Mouse (Mus musculus) cerebellum, adult 18-20 months (tissue): ENCODE measurements at regions not wholly inside any gene's neighbourhood (a gene's known extent, or its start where the extent isn't known, plus 50 kb on each side); places are given as distances from the start of the nearest gene placed in this dataset.

Experiments used
- DNase-seq, 2 experiments: peaks; one replicate each; pipeline ENCODE4 v3.0.0; 2021

DNA sequence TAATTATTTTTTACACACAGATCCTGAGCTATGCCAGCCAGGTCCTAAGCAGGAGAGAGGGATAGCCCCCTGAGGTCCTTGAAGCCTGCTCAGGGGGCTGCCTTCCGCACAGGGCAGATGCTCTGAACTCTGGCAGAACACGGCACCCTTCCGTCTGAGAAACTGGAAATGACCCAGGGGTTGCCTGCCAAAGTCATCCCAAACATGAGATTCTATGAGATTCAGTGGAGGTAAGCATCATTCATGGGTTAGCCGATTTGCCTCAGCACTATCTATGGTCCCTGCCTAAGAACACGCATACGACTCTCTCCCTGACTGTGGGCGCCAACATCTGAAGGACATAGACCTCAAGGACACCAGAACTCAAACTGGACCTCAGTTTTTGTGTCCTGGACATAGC lies 152.8 kb downstream of the Bcl11b start:
- no peak for DNase-seq

DNA sequence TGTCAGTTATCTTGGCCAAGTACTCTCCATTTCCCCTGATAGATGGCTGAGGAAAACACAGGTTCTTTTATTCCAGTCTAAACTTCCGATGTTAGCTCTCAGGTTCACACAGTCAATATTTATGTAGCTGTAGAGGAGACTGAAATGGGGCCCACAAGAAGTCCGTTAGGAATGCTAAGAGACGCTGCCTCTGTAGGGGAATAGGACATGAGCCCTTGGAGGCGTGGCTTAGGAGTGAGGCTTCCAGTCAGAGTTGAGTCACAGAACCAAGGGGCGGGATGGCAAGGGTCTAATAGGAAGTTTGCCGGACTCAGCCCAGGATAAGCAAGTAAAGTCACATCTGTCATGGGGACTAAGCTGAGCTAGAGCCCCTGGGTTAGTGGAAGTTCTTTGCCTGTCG lies 150.5 kb downstream of the Bcl11b start:
- no peak for DNase-seq

DNA sequence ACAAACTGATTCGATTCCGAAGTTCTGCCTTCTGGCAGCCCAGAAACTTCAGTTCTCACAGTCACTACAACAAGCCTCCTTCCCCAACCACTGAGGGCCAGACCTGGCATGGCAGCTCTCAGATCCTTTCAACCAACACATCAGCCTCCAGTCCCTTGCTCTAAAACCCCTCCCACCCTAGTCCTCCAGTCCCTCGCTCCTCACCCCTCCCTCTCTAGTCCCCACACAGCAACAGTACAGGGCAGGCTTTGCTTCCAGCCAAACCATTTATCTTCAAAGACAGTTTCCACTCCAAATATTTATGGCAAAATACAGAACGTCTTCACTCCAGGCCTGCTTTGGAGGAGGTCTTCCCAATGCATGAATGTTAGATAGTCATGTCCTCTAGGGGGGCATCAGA lies 147.9 kb downstream of the Bcl11b start:
- DNase-seq: no peak

DNA sequence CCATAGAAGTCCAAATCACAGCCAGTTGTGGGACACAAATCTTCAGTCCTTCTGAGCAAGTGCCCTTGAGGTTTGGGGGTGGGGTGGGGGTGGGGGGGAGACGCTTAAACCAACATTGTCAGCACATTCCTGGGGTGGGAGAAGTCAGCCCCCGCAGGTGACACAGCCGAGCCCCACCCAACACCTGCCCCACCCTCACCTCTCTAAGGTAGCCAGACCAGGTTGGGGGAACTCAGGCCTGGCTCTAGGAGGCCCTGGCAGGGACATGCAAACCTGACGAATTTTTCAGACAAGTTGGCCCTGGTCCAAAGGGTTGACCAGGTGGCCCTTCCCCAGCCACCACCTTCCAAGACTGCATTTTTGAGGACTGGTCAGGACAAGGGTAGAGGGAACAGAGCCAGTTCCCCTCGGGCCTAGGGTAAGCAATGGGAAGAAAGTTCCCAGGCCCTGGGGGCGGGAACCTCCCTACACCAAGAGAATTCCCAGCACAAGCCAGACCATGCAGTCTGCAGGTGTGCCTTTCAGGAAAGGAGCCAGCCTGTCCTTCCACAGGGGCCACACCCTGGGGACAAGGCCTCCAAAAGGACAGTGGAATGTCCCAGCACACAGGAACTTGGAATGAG lies 146.9 kb downstream of the Bcl11b start:
- no peak for DNase-seq

DNA sequence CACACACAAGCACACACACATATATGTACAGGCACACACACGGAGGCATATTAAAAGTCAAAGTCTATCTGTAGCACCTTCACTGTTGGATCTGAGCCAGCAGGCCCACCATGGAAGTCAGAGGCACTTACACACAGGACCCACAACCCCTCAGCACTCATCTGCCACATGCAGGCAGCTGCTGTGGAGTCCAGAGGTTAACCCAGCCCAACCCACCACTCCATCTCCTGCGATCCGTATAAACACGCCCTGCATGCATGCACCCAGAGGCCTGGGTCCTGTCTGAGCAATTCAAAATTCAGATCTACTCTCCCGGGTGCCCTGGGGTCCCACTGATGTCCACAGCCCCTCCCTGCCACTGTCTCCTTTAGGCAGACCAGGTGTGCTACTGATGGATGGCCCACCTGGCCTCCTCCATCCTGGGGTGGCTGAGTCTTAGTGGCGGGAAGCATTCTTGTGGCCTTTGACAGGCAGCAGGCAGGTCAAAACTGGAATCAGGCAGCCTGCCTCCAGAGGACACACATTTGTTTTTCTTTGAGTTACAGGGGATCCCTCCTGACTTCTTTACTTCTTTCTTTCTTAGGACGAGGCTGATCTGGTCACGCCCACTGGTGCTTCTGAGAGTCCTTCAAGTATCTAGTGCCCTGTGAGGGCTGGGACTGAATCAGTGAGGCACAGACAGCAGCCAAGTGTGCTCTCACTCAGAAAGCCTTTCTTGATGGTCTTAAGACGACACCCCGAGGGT lies 144.7 kb downstream of the Bcl11b start:
- DNase-seq: no peak

DNA sequence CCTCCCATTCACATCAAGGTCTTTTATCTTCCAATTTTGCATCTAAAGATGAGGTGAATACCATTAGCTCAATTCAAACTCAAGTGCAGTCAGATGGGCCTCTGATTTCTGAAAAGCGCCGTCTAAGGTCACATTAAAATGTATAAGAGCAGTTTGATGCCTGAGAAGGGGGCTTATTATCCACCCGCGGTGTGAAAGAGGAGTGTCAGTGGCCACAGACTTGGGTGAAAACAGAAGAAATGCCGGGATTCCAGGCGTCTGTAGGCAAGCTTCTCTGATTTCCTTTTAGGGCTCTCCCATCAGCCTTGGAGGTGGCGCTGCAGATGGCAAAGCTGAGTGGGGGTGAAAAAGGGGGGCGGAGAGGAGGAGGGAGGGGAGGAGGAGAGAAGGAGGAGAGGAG lies 143.7 kb downstream of the Bcl11b start:
- DNase-seq: no peak

DNA sequence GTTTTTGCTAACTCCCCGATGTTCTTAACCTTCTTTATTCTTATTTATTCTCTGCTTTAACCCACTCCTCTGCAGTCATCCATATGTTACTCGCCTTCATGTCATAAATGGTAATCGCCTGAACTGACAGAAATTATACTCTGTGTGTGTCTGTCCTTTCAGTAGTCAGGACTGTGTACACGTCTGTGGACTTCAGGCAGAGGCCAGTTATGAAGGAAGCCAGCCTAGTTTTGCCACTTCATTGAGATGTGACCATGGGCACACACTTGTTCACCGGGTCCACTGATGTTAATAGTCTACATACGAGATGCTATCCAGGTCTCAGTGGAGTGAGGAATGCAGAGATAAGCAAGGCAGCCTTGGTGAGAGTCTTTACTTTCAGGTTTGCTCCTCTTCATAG lies 143.0 kb downstream of the Bcl11b start:
- no peak for DNase-seq
